Mouse (Mus musculus) adrenal gland, postnatal 4 days (tissue): ENCODE data around the gene Slc9a7. TPM values are rescaled to one million over a fixed set of nuclear protein-coding genes. Genes with fewer than 3 reads are reported as not detected.

Experiments used
- DNase-seq, 2 experiments: peaks; one replicate each; pipeline ENCODE4 v3.0.0; 2021 to 2022; ENCODE audit warnings: low spot score in 2 of 2, mixed read lengths in 2 of 2
- long read RNA-seq, 2 experiments: library from polyadenylated mRNA; stranded (forward); transcript quantifications; one replicate each; pipeline ENCODE4 v2.0.0; 2021
- total RNA-seq, 2 experiments: library from RNA; stranded (reverse); gene quantifications; 2 replicates each; pipeline ENCODE4 v1.2.3; 2021

Slc9a7 gene
- 10 to 100 TPM; 11.2 to 11.4 TPM for total RNA-seq
- long read RNA-seq, experiment 1, partial matches to known transcripts: 0 of 1 reads
- long read RNA-seq, experiment 1, other reads (novel, unspliced or antisense): 0 of 1 reads
- long read RNA-seq, experiment 2, partial matches to known transcripts: 0 of 1 reads
- long read RNA-seq, experiment 2, other reads (novel, unspliced or antisense): 1 of 1 reads

DNA sequence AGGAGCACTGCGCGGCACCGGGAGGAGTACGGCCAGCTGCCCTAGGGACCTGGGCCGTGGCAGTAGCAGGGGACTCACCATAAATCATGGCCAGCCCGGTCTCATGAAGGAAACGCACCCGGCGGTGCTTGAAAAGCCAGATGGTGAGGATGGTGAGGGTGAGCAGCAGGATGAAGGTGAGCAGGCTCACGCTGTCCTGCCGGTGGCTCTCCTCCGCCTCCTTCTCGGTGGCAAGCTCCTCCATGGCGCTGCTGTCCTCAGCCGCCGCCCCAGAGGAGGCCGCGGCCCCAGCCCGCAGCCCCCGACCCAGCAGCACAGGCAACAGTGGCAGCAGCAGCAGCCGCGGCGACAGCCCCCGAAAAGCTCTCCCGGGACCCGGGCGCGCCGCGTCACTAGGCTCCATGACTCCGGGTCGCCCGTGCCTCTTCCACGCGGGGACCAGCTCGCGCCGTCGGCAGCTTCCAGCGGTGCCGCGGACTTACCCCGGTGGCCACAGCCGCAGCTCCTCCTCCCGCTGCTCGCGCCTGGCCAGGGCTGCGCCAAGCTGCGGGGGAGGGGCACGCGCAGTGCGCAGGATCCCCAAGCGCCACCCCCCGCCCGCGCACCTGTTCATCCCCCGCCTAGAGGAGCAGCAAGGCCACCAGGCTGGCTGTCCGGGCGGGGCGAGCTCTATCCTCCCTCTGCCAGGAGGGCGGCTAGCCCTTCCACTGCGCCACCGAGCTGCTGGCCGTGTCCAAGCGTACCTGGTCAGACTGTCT is at the start of gene Slc9a7:
Gene Slc9a7, minus strand, starts transcription at position 526 of the 758 bp plus-strand sequence.
- peak in 1 of 2 experiments; percentile 4 for DNase-seq

GRCm38 (mm10) chrX:20335722-20336121 is 44.1 kb upstream of the Slc9a7 start:
- DNase-seq: peak in 1 of 2 experiments; percentile 3

DNA sequence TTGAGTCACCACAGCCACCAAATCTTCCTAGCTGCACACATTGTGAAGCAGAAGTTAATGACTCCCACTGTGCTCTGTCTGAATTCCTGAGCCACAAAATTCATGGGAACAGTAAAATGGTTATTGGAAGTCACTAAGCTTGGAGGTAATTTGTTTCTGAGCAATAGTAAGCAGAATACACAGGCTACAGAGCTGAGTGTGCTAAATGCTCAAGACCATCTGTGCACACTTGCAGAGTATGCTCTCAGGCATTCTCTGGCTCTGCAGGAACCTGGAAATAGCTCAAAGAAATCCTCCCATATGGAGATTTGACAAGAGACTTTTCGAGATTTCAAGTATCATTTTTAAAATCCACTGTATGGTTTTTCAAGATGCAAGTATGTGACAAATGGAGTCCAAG is 41.1 kb upstream of the Slc9a7 start:
- DNase-seq: no peak

- no peak for DNase-seq
Measured at GRCm38 (mm10) chrX:20307215-20307614, 15.6 kb upstream of the Slc9a7 start.

DNA sequence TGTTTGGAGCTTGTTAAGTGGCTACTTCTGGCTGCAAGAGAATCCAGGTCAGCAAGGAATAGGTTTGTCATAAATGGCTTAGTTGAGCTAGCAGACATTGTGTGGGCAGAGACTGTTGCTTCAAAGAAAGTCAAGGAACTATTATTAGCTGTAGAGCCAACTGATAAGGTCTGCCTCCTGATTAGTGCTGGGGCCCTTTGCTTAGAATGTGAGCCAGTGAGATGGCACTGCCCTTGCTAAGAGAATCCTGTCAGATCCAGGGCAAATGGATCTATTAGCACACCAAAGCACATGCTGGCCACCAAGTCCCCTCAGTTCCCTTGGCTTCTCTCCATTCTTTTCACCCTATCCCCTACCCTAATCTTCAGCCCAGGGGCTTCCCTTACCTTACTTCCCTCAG is 14.3 kb upstream of the Slc9a7 start:
- DNase-seq: no peak

GRCm38 (mm10) chrX:20303280-20303679 is 11.7 kb upstream of the Slc9a7 start:
- DNase-seq: no peak

DNA sequence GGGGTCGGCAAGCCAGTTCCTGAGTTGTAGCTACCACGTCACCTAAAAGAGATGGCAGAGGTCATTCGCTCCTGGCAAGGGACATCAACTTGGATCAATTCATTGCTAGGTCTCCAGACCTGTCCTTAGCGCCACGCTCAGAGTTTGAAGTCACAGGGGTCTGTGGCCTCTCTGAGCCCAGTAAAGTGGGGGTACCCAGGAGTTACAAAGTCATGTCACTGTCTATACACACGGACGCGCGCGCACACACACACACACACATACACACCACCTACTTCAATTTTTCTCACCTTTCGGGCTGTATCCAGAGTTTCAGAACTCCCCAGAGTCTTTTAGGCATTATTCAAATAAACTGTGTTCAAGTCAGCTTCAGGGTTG is 422 bp upstream of the Slc9a7 start:
- DNase-seq: no peak

- DNase-seq: no peak
Measured at GRCm38 (mm10) chrX:20290715-20291114, 892 bp downstream of the Slc9a7 start.

GRCm38 (mm10) chrX:20288674-20289073 is 2.9 kb downstream of the Slc9a7 start:
- no peak for DNase-seq

DNA sequence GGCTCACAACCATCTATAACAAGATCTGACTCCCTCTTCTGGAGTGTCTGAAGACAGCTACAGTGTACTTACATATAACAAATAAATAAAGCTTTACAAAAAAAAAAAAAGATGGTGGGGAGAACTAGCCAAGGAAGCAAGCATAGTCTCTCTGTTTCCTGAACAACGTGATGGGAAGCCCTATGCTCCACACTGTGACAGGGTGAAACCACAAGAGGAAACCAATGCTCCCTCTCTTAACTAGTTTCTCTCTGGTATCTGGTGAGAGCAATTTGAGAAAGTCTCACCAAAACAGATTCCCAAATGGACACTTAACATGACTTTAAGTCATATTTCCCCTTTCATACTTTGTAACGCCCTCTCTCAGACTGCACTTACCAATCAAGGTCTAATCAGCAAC is 5.4 kb downstream of the Slc9a7 start:
- no peak for DNase-seq

GRCm38 (mm10) chrX:20279424-20279823 is 12.2 kb downstream of the Slc9a7 start:
- no peak for DNase-seq

- no peak for DNase-seq
Measured at GRCm38 (mm10) chrX:20273854-20274253, 17.8 kb downstream of the Slc9a7 start.

DNA sequence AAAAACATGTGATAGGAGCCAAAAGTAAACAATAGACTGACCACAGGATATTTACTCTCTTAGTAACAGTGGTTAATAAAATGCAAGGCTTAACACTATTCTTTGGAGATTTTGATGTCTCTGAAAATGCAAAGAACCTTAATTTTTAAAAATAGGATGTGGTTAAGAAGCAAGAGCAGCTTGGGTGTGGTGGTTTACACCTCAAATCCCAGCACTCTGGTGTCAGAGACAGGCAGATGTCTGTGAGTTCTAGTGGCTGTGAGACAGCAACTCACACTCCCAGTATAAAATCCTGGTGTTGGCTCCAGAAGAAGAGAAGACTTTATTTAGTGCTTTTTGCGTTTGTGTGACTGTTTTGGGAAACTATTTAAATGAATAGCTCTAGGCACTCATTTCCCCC is 19.6 kb downstream of the Slc9a7 start:
- DNase-seq: no peak

- no peak for DNase-seq
Measured at GRCm38 (mm10) chrX:20269980-20270379, 21.6 kb downstream of the Slc9a7 start.

- DNase-seq: no peak
Measured at GRCm38 (mm10) chrX:20264370-20264769, 27.2 kb downstream of the Slc9a7 start.

- DNase-seq: no peak
Measured at GRCm38 (mm10) chrX:20228102-20228501, 63.5 kb downstream of the Slc9a7 start.

DNA sequence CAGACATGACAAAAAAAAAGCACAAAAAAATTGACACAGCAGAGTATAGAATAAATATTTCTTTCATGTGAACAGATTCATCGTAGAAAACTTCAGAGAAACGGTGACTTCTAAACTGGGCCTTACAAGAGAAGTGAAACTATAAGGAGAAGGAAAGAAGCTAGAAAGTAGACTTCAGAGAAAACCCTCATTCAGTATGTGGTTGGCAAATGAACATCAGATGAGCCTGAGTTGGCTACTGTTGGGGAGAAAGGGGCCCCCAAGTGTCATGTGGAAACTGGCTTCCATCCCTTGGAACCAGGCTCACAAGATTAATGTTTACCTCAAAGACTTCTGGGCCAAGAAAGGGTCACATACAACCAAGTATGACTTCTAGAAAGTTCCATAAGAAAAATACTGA is 70.1 kb downstream of the Slc9a7 start:
- no peak for DNase-seq

DNA sequence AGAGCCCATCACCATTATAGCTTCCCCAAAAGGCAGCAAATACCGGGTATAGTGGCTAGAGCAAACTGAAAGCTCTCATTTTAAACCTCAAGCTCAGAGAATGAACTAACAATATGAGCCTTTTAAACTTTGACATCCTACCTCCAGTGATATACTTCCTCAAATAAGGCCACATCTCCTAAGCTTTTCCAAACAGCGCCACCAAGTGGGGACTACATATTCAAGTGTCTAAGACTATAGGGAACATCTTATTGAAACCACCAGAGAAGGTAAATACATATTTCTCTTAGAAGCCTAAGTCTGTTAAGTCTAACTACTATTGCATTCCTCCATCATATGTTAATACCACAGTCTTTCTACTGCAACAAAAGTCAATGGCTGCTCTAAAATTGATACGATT is 106.0 kb downstream of the Slc9a7 start:
- DNase-seq: no peak

DNA sequence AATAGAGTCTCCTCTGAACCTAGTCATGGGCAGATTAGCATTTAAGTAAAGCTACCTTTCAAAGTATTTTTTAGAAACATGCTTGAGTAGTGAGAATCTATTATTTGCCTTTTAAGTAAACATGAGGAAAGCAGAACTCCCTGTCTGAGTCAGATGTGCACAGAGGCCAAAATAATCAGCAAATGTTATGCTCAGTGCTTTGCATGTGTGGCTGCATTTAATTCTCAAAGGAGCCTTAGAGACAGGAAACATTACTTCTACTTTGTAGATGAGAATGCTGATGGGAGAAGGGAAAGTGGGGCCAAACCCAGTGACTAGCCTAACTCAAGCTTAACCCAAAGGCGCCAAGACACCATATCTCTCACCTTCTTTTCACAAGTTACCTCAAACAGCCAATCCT is 114.8 kb downstream of the Slc9a7 start:
- DNase-seq: no peak

DNA sequence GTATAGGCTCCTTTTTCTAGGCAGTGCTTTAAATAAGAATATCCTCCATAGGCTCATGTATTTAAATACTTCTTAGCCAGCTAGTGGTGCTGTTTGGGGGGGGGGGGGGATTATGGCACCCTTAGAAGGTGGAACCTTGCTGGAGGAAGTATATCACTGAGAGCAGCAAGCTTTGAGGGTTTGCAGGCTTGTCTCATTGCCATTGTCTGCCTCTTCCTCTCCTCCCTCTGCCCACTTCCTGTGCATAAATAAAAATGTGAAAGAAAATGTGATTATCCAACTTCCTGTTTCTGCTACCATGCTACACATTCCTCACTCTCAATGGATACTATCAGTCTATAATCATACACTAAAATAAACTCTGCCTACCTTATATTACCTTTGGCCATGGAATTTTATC is 123.2 kb downstream of the Slc9a7 start:
- DNase-seq: no peak

DNA sequence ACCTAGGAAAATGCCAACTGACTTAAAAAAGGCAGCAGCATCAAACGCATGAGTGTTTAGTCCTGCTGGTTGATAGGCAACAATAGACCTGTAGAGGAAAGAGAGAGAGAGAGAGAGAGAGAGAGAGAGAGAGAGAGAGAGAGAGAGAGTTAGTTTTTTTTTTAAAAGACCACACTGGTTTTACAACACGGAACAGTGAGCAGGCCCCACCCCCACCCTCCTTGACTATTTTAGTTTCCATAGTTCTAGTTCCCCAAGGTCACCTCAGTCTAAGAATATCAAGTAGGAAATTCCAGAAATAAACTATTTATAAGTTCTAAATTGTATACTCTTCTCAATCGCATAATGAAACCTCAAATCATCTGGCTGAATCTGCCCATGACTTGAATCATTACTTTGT is 126.6 kb downstream of the Slc9a7 start:
- no peak for DNase-seq

- DNase-seq: no peak
Measured at GRCm38 (mm10) chrX:20162322-20162711, 129.3 kb downstream of the Slc9a7 start.

GRCm38 (mm10) chrX:20161687-20162321 is 129.8 kb downstream of the Slc9a7 start:
- DNase-seq: no peak
